Mouse (Mus musculus) mouse embryonic stem cell (cell line): Measurements from ENCODE around the gene Dld.

Experiments
- in situ Hi-C, 2 experiments: fragments of 300-500 bp; cut with MboI; formaldehyde crosslinking; loops; 1 replicate in 1 of 2; 3 replicates in 1 of 2; pipeline ENCODE4 v1.14.3; 2019 to 2020; ENCODE audit warnings: low sequenced_read_pairs in 2 of 2, low pct_unique_long_range_greater_than_20kb in 1 of 2, mixed read lengths in 1 of 2; ENCODE audit not compliant: unreplicated experiment in 1 of 2

The Dld gene

DNA sequence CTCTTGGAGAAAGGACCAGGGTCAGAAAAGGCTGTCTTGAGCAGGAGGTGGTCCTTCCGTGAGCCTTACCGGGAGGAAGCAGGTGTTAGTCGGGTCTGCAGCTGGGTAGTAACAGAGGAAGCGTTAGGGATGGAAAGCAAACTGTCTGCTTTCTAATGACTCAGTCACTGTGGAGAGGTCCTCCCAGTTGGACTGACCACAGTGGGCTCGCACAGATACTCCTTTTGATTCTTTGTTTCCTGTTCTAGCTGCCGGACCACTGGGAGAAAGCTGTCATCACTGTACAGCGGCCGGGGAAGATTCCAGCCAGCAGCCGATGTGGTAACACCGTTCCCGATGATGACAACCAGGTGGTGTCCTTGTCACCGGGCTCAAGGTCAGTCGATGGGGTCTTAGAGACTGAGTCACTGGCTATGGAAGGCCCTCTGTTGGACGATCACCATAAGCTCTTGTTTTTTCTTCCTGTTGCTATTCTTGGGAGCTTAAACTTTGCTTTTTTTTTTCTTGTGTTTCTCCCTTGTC, 51.5 kb downstream of the Dld start:
- in situ Hi-C loops = no loop called here

DNA sequence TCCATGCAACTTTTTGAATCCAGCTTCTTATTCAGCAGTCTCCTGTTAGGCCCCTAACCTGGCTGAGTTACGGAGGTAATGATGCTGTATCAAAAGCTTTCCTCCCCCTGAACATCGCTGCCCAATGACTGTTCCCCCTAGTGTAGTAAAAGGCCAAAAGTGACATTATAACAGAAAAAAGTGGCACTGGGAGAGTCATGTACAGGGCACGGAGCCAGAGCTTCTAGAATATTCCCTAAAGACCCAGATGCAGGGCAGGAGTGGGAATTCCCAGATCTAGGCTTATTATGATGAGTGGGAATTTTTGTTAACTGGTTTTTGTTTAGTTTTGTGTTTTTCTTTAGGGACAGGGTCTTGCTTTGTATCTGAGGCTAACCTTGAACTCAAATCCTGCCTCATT, 52.1 kb downstream of the Dld start:
- in situ Hi-C loops = no loop called here

DNA sequence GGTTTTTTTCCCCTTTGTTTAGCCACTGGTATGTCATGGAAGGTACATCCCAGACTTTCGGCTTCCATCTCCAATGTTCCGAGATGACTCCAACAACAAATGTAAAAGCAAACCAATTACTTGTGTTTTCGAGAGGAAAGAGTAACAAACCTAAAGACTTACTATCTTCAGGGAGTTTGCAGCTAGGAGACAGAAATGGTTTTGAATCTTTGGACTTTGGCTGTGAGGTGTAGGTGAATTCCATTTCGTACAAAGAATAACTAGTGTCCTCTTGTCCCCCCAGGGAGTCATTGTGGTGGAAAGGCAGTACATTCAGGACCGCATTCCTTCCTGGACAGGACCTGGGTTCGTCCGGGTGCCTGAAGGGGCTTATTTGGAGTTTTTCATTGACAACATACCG, 52.7 kb downstream of the Dld start:
- in situ Hi-C loops = no loop called here

DNA sequence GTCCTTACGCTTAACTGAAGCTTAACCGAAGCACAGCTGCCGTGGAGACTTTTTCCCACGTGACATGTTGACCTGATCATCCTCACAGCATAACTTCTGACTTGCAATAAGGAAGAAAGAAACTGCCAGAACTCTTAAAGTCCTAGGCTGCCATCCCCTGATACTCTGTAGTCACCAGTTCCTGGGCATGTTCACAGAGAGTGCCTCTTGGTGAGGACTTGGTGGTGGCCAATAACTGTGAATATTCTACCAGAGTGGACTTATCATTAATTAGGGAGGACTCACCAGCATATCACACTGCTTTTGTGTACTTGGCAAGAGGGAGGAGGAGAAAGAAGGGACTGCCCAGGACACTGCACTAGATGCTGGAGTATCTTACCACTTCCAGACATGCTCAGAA, 53.1 kb downstream of the Dld start:
- in situ Hi-C loops = no loop called here

DNA sequence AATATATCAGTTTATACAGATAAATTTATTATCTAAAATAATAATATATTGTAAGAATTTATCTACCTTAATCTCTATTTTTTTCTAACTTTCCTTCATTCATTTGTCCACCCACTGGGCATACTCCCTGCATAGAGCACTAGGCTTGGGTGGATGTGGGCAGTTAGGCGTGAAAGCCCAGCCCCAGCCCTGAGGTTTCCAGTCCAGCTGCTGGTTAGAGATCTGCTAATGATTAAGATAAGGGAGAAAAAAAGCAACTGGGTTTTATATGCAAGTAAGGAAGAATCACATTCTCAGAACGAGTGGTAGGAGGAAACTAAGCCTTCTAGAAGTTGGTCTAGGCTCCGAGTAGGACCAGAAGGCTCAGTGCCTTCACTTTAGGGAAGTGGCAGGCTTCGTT, 55.2 kb downstream of the Dld start:
- in situ Hi-C loops = no loop called here

DNA sequence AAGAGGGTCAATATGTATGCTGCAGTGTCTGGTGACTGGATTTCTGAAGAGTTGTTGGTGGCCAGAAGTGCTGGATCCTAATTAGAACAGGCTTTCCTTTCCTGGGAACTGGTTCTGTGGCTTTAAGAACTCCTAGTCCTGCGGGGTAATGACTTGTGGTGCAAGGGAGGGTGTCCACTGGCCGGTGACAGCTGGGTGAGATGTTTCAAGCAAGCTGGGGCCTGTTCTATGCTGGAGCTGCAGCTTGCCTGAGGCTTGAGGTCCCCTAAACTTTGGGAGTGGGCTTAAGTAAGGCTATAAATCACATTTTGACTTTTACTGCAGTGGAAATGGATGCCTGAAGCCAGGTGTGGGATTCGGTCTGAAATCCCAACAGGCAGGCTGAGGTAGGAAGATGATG, 55.7 kb downstream of the Dld start:
- in situ Hi-C loops = no loop called here

DNA sequence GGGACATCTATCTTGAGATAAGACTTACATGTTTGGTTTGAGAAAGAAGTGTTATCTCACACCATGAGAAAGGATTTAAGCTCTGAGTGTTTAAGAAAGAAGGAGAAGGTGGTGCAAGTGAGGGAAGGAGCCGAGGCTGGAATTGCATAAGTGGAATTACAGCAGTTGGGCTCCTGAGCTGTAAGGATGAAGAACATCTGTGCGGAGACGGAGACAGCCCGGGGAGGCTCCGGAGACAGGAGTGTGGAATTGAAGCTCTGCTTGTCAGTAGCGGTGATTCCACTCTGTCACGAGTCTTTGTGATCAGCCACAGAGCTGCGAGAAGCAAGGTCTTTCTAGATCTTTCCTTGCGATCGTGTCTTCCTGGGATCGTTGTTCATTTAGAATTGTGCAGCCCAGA, 56.3 kb downstream of the Dld start:
- in situ Hi-C loops = no loop called here

DNA sequence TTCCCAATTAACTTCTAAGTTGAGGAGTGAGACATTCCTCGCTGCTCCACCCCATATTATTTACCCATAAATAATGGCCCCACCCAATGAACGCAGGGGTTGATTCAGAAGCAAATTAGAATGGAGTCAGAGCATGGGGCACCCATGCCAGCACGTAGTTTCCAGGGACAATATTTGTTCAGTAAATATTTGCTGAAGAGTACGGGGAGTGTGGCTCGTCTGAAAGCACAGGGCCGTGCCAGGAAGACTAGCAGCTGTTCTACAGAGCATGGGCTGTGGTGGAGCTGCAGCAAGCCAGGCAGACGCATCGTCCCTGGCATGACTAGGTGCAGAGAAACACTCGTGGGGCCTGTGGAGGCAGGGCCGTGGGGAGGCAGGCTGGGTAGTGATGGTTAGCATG, 56.7 kb downstream of the Dld start:
- in situ Hi-C loops = no loop called here

DNA sequence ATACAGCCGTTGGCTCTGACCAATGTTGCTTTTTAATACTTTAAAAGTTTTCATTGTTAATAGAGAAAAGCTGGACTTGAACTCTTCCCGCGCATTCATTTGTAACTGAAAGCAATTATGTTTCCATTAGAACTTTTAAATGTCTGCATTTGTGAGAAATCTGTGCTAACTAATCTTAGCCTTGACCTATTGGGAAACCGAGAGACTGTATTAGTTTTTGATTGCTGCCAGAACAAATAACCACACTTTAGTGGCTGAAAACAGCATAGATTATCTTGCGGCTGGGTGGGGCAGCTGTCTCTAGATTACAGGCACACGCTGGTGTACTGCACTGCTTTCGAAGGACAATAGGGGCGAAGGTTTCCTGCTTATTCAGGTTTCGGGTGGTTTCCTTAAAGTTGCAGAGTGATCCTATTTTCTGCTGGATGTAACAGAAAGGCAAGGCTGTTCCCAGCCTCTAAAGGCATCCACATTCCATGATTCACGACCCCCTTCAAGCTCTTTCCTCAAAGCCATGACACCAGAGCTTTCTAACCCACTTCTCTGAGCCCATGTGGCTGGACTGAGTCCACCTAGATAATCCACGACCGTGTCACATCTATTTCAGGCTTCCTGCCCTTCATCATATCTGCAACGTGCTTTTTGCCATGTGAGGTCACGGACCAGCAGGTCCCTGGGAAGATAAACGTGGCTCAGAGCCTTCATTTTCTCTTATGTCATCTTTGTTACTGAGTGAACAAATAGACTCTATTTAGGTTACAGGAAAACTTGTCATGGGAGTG, 57.7 kb downstream of the Dld start:
- in situ Hi-C loops = no loop called here

DNA sequence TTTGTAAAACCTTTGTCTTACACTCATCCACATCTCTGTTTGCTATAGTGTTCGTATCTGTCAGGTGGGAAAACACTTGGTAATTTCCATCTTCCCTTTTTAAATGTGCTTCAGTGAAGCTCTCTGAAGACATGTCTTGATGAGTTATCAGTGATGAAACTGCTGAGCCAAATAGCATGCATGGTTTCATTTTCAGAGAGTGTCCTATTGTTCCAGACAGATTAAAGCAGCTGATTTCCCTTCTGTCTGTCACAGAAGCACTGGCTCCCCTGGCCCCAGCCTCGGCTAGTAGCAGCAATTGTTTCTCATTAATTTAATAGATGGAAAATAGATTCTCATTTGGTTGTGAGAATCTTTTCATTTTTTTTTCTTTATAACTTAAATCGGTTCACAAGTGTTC, 60.3 kb downstream of the Dld start:
- in situ Hi-C loops = no loop called here

DNA sequence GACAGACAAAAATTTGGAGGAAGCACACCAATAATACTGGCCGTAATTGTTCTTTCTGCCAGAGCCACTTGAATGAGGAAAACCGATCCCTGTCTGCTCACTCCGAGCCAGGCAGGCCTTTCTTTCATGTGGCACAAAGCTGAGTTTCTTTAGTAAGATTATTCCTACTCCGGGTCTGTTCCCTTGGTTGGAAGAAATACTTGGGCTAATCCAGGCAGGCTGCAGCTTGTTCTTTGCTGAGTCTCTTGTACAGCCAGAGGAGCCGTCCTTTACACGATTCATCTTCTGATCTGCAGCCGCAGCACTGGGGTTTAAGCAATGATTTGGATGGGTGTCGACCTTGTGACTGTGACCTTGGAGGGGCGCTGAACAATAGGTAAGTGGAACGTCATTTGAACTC, 62.2 kb downstream of the Dld start:
- in situ Hi-C loops = no loop called here

DNA sequence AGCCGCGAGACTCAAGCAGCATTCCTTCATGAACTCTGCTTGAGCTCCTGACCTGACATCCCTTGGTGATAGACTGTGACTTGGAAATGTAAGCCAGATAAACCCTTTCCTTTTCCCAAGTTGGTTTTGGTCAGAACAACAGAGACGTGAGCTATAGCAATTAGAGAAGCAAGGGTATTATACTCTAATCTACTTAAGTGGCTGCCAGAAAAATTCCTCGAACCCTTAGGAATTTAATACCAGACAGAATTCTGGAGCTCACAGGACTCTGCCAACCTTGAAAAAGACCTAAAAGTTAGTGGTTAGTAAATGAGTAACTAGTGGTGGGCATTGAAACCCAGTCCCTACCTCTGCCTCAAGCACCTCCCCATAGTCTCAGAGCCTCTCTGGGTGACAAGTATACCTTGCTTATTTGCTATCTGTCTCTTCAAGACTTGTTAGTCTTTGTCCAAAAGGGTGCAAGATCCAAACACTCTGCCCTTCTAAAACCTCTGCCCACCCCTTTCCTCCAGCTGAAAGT, 67.6 kb downstream of the Dld start:
- in situ Hi-C loops = no loop called here

DNA sequence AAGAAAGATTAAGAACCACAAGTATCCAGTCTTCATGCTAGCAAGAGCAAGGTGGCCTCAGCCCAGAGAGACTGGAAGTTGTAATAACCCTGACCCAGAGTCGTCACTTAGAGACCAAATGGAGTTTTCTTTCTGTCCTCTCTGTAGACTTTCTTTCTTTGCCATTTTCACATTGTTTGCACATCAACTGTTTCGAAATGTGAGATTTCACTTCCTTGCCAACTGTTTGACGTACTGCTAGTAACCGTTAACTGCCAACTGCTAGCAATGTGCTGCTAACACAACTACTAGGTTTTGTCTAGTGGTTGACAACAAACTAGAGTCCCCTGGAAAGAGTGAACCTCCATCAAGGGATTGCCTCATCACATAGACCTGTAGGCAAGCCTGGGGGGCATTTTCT, 68.1 kb downstream of the Dld start:
- in situ Hi-C loops = no loop called here

DNA sequence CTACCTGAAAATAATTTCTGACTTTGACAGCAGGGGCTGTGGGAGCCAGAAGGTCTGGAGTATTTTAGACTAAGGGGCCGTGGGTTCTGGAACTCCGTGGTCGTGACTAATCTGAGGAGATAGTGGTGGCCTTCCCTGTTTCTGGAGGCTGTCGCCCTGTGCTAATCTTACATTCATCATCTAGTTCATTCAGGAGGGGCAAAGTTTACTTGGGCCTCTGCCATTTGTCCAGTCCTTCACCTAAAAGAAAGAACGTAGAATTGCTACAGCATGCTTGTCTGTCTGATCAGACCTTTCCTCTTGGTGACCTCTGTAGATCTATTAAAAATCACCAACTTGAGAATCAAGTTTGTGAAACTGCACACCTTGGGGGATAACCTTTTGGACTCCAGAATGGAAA, 69.0 kb downstream of the Dld start:
- in situ Hi-C loops = no loop called here
